Mouse (Mus musculus) layer of hippocampus, postnatal 25 days (tissue): Measurements from ENCODE around the gene Slco4c1. TPM values are rescaled to one million over a fixed set of nuclear protein-coding genes. Genes with fewer than 3 reads are reported as not detected.

Experiments
- DNase-seq, 2 experiments: peaks; one replicate each; pipeline ENCODE4 v3.0.0; 2022; ENCODE audit warnings: mixed read lengths in 2 of 2, low spot score in 1 of 2; ENCODE audit errors: extremely low spot score in 1 of 2
- total RNA-seq, 2 experiments: library from RNA; stranded (reverse); gene quantifications; 2 replicates each; pipeline ENCODE4 v1.2.3; 2021

The Slco4c1 gene
- total RNA-seq: 1 to 10 TPM; 1.4 to 1.7 TPM

- DNase-seq: peak; percentile 16
These were observed at the start of gene Slco4c1 for GRCm38 (mm10) chr1:96871528-96872360. Gene Slco4c1 (minus strand): TSS chr1:96872171.

GRCm38 (mm10) chr1:96917333-96917732 lies 45.4 kb upstream of the Slco4c1 start:
- no peak for DNase-seq

- DNase-seq: no peak
These were observed 11.8 kb upstream of the Slco4c1 start for GRCm38 (mm10) chr1:96883788-96884187.

- no peak for DNase-seq
These were observed 6.6 kb upstream of the Slco4c1 start for GRCm38 (mm10) chr1:96878572-96878971.

- no peak for DNase-seq
These were observed 4.1 kb upstream of the Slco4c1 start for GRCm38 (mm10) chr1:96876076-96876475.

GRCm38 (mm10) chr1:96874636-96875035 lies 2.7 kb upstream of the Slco4c1 start:
- DNase-seq: no peak

- DNase-seq: no peak
These were observed 356 bp upstream of the Slco4c1 start for GRCm38 (mm10) chr1:96872361-96872693.

GRCm38 (mm10) chr1:96870764-96871307 lies 1.1 kb downstream of the Slco4c1 start:
- DNase-seq: no peak

GRCm38 (mm10) chr1:96868722-96869121 lies 3.2 kb downstream of the Slco4c1 start:
- no peak for DNase-seq

GRCm38 (mm10) chr1:96866002-96866401 lies 6.0 kb downstream of the Slco4c1 start:
- no peak for DNase-seq

GRCm38 (mm10) chr1:96864120-96864519 lies 7.9 kb downstream of the Slco4c1 start:
- no peak for DNase-seq

- DNase-seq: no peak
These were observed 11.8 kb downstream of the Slco4c1 start for GRCm38 (mm10) chr1:96859995-96860684.

- DNase-seq: no peak
These were observed 18.4 kb downstream of the Slco4c1 start for GRCm38 (mm10) chr1:96853541-96853940.

GRCm38 (mm10) chr1:96849101-96849500 lies 22.9 kb downstream of the Slco4c1 start:
- no peak for DNase-seq

- no peak for DNase-seq
These were observed 23.4 kb downstream of the Slco4c1 start for GRCm38 (mm10) chr1:96848606-96849005.

- peak in 1 of 2 experiments; percentile 23 for DNase-seq
These were observed 25.2 kb downstream of the Slco4c1 start for GRCm38 (mm10) chr1:96846727-96847126.

GRCm38 (mm10) chr1:96805287-96805727 lies 66.7 kb downstream of the Slco4c1 start:
- no peak for DNase-seq

- DNase-seq: no peak
These were observed 70.4 kb downstream of the Slco4c1 start for GRCm38 (mm10) chr1:96801595-96801994.

- DNase-seq: no peak
These were observed 77.3 kb downstream of the Slco4c1 start for GRCm38 (mm10) chr1:96794690-96795089.

- DNase-seq: no peak
These were observed 77.7 kb downstream of the Slco4c1 start for GRCm38 (mm10) chr1:96794290-96794689.

- DNase-seq: no peak
These were observed 82.7 kb downstream of the Slco4c1 start for GRCm38 (mm10) chr1:96789268-96789667.
